Mouse (Mus musculus) CD4-positive, CD25-positive, alpha-beta regulatory T cell, adult 2 months (primary cell): ENCODE results near the gene Rabgef1.

Experiments used
- DNase-seq: peaks from one replicate; pipeline ENCODE4 v3.0.0-alpha.2; 2012; ENCODE audit warnings: low read depth, low spot score

Rabgef1 gene

DNA sequence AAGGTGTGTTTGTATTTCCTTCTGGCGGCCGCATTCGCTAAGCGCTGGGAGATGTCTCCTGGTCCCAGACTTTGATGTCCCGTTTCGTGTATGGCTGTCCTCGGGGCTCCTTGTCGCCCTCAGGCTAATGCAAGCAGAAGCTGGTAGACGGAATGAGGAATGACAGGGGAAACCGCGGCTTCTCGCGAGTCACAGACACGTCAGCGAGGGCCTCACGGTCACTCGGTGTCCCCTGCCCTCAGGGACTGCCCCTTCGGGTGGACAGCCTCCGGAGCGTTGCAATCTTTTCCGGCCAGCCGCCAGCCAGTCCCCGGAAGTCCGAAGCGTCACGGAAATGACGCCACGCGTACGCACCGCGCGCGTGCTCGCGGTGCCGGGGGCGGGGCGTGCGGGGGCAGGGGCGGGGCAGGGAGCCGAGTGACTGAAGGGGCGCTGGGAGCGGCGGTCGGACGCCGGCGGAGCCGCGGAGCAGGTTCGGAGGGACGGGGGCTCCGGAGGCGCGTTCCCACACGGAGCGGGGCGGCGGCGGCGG is at the start of gene Rabgef1:
TSS of gene Rabgef1 (plus strand) at position 376 of the 532 bp plus-strand sequence.
- peak; percentile 92 for DNase-seq

DNA sequence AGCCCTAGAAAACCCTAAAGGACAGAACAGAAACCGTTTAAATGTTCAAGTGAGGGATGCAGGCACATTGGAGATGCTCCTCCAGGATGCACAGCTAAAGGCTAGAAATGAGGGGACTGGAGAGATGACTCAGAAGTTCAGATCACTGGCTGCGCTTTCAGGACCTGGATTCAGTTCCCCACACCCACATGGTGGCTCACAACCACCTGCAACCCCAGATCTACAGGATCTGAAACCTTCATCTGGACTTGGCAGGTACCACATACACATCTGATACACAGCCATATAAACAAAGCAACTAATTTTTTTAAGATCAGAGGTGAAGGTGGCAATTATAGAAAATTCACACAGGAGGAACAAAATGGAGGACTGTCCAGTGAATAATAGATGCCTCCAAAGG is 49.2 kb upstream of the Rabgef1 start:
- no peak for DNase-seq

DNA sequence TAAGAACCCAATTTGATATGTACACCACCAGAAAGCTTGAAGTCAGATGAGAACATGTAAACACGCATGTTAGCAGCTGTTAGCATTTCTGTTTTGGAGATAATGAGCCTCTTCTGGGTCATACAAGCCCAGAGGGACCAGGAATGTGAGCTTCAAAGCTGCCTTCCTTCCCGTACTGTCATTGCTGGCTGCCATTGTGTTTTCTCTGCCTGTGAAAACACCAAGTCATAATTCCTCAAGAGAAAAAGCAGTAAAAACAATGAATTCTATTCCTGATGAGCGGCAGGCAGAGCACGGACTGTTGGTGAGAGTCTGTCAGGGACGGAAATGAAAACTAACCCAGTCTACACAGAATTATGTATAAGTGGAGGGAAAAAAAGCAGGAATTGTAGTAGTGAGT is 47.3 kb upstream of the Rabgef1 start:
- DNase-seq = no peak

- DNase-seq = no peak
Measured at GRCm38 (mm10) chr5:130128686-130129523, 42.7 kb upstream of the Rabgef1 start.

- DNase-seq = peak; percentile 28
Measured at GRCm38 (mm10) chr5:130129524-130129793, 42.1 kb upstream of the Rabgef1 start.

- no peak for DNase-seq
Measured at GRCm38 (mm10) chr5:130136597-130136996, 35.0 kb upstream of the Rabgef1 start.

DNA sequence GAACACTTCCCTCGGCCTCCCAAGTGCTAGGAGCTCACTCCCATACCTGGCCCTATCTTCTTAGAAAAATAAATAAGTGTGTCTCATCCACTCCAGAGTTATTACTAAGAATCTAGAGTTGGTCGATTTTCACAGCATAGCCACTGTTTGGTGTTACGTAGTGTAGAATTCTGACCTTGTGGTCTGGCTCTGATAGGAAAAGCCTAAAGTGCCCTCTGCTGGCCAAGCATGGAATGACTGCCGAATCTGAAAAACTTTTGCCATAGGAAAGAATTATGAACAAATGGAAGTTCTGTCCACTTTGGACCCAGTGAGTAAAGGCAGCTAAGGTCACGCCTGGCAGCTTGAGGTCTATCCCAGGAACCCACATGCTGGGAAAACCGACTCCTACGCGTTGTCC is 32.2 kb upstream of the Rabgef1 start:
- DNase-seq = peak; percentile 81

DNA sequence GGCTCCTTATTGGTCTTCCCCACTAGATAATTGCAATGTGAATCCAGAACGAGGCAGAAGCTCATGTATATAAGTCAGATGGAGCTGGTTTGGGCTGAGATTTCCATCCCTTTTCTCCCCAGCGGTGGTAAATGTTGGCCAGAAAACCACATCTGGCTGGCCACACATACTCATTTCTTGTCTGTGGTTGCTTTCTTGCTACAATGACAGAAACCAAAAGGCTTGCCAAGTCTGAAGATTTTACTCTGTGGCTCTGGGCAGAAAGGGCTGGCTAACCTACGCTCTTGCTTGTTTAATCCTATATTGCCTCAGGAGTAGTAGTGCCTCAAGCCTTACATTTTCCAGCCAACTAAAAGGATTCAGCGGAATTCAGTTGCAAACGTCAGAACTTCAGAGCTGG is 30.5 kb upstream of the Rabgef1 start:
- DNase-seq = no peak

DNA sequence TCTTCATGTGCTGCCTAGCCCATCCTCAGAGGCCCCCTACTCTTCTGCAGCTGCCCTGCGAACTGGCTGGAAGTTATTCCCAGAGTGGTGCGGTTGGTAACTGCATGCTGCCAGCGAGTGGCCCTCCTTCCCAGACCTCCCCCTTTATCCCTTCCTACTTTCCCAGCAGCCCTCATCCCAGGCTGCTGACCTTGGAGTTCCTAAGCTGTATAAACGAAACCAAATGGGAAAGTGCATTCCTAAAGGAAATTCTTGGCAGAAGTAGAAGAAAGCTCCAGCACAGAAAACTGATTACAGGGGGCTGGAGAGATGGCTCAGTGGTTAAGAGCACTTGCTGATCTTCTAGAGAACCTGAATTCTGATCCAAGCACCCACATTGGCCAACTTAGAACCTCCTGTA is 29.6 kb upstream of the Rabgef1 start:
- DNase-seq = no peak

GRCm38 (mm10) chr5:130143101-130143500 is 28.5 kb upstream of the Rabgef1 start:
- DNase-seq = no peak

DNA sequence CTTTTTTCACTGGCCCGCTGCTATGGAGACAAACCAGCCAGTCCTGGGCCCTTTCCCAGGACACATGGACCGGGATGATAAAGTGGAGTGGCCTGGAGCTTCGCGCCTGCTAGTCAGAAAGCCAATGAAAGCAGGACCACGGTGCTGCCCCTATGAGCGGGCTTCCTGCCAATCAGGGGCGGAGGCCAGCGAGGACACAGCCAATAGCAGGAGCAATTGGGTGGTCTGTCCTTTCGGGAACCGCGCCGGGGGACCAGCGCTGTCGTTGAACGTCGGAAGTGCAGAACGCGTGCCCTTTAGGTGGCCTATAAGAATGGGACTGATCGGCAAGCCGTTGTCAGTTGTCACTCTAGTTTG is 27.6 kb upstream of the Rabgef1 start:
- no peak for DNase-seq

DNA sequence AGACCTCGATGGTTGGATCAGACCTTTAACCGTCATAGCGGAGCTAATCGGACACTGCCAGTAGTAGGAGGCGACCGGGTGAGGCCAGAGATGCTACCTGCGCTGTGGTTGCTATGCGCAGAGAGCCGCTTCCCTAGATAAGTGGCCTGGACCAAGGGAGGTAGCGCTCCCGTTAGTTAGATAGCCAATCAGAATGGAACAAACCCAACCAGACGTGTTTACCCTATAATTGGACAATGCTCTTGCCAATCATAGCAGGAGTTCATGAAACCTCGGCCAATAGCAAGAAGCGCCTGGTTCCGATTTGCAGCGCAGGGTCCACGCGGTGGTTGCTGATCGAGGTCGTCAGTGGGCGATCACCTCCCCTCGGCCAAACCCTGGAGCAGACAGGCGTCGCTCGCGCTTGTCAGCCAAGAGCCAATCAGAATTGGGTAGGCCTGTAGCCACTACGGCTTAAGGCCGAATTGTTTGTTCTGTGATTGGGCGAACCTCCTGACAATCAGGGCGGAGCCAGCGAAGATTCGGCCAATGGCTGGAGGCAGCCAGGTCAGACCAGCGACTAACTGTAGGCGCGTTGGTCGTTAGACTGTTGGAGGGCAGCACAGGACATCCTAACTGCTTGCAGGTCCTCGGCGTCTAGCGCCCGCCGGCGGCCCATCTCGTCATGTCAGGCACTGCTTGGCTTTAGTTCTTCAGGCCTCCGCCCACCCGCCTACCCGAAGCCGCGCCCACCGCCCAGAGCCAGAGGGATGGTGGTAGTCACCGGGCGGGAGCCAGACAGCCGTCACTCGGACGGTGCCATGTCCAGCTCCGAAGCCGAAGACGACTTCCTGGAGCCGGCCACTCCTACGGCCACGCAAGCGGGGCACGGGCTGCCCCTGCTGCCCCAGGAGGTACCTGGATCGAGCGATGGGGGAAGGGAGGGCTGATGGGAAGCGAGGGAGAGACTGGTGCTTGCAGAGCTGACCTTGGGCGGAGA is 27.0 kb upstream of the Rabgef1 start, which contains the start of gene Kctd7:
TSS of gene Kctd7 (plus strand) at position 528 of the 979 bp plus-strand sequence.
- peak; percentile 94 for DNase-seq

DNA sequence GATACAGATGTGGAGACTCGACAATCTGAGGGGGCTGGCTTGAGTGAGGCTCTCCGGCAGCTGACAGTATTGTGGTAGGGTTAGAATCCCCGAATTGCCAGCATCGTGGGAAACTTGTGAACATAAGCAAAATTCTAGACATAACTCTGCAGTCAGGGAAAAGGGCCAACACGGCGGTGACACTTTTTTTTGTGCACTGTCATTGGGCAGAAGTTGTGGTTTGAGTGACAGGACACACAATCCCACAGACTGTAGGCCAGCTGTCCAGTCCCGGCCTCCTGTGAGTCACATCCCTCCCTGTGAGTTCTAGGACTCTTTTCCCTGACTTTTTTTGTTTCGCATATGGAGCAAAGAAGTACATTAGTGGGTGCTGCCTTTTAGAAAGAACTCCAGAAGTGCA is 25.6 kb upstream of the Rabgef1 start:
- no peak for DNase-seq

- DNase-seq = no peak
Measured at GRCm38 (mm10) chr5:130149726-130150310, 21.8 kb upstream of the Rabgef1 start.

- no peak for DNase-seq
Measured at GRCm38 (mm10) chr5:130154286-130154685, 17.3 kb upstream of the Rabgef1 start.

DNA sequence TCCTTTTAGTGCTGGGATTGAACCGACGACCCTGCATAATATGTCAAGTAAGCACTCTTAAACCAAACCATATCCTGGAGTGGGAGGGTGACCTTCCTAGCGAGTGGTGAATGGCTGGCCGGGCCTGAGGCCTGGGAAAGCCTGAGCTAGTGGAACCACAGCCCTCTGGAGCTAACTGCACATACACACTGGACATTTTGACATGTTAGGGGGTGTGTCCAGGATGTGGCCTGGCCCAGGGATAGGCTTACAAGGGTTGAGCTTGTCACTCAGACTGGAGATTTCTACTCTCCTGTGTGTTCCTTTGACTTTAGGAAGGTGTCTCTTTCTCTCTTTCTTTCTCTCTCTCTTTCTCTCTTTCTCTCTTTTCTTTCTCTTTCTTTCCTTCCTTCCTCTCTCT is 13.1 kb upstream of the Rabgef1 start:
- no peak for DNase-seq

- no peak for DNase-seq
Measured at GRCm38 (mm10) chr5:130159761-130160201, 11.8 kb upstream of the Rabgef1 start.

DNA sequence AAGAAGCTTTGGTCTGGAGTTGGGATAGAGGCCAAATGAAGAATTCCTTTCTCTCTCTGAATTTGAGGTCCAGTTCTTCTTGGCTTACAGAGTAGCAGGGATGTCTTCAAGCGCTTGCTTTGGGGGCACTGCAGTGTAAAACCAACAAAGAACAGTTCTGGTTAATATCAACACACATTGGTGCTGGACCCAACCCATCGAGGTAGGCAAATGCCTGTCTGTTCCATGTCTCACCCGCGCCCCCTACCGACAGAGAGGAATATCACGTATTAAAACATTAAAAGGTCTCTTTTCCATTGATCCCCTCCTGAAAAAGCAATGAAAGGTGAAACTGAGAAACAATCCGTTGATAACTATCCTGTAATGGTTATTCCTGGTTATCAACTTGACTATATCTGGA is 7.9 kb upstream of the Rabgef1 start:
- peak; percentile 89 for DNase-seq

DNA sequence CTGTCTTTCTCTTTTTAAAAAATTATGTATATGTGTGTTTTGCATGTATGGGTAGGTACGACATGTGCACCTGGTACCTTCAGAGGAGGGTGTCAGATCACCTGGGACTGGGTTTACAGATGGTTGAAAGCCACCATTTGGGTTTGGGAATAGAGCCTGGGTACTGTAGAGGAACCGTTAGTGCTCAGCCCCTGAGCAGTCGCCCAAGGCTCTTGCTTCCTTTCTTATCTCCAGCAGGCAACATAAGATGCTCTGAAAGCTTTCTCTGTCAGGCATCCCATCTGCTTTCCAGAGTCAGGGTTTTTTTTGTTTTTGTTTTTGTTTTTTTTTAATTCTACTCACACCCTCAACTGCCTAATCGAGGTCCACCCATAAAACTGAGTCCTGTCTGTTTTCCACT is 6.4 kb upstream of the Rabgef1 start:
- no peak for DNase-seq

DNA sequence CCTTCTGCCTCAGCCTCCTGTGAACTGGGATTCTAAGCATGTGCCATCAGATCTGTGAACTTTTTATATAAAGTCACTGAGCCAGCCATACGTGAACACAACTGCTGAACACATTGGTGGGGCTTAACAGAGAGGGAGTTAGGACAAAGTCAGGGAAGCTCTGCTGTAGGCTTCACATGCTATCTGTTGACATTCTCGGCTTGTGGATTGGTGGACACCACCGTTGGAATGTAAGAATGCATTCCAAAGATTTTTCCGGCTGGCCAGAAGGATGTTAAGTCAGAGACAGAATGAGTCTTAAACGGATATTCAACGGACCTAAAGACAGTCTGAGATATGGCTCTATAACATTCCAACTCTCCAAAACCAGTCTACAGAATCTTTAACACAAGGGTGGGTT is 2.5 kb upstream of the Rabgef1 start:
- no peak for DNase-seq

DNA sequence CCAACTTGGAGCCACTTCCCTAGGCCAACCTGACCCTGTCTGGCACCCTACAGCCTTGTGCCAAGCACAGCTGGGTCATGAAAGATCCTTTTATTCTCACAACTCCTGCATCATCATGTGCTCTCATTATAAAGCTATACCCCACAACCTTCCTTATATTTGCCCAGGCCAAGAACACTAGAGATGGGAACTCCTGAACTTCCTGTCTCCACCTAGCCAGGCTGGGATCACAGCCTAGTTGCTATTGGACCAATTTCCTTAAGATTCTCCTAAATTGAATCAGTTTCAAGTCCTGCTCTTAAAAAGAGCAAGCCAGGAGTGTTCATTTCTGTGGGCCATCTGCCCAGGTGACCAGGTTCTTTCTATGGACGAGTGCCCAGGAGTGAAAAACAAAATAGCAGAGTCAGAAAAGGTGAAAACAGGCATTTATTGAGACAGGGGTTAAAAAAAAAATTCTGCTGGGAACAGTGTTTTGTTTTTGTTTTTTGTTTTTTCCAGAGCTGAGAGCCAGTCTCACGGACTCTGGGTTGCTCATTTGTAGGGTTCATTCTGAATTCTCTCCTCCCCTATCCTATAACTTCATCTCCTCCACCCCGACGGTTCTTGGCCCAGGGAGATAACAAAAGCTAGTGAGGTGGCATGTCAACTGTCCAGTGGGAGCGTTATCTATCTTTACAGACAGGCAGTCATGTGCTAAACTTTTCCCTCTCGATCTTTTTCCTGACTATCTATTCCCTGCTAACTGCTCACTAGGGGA is 754 bp upstream of the Rabgef1 start:
- peak; percentile 10 for DNase-seq
